Mouse (Mus musculus): ENCODE data around the gene Ston2.

GRCm38 (mm10) chr12:91765504-91765903, 22.7 kb downstream of the Ston2 start:
- no peak for TF ChIP-seq CTCF (IDR thresholded peaks at IDR 0.05; ENCODE audit: control insufficient read depth, insufficient read depth, low read length)
- no peak for TF ChIP-seq POLR2A (IDR thresholded peaks at IDR 0.05; ENCODE audit: borderline replicate concordance, control insufficient read depth, low read depth, low read length)

Measured in bone marrow, adult 2 months (tissue).